Mouse (Mus musculus) bone marrow macrophage, adult 2 months (primary cell): ENCODE data around the gene Pde8a.

Experiments
- CTCF ChIP-seq: IDR thresholded peaks from 2 replicates; pipeline ENCODE4 v1.5.1; 2012; ENCODE audit warnings: low read depth, mild to moderate bottlenecking, low read length, moderate library complexity
- POLR2A ChIP-seq: IDR thresholded peaks from 2 replicates; pipeline ENCODE4 v1.6.1; 2012; ENCODE audit warnings: mild to moderate bottlenecking, low read depth, low read length, borderline replicate concordance

- TF ChIP-seq POLR2A (no peak), CTCF (no peak)
These were observed 87.9 kb downstream of the Pde8a start for GRCm38 (mm10) chr7:81301323-81301722.
